In the genomic region with DNA sequence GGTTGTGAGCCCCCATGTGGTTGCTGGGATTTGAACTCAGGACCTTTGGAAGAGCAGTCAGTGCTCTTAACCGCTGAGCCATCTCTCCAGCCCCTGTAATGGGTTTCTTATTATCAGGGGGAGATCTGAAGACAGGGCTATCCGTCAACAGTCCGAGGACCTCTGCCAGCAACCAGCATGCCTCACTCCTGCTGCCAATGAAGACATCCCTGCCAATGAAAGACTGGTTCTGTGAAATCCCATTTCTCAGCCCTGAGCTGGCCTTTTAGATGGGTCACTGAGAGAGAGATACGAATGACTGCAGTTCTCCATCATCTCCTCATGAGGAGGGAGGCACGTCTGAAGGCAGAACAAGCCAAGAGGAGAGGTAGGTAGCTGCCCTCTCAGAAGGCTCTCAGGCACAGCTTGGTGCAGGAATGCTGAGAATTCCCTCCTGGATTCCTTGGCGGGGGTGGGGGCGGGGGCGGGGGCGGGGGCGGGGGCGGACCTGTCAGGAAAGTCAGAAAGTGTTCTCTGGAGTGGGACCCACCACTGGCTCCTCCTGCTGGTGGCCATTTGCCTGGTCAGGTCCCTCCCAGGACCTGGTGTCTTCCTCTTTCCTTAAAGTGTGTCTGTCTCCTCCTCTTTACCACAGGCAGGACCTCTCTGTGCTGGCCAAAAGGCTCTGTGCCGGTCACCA, we compare ENCODE assay signal across 8 mouse cellular contexts. TPM values are rescaled to one million over a fixed set of nuclear protein-coding genes. Genes with fewer than 3 reads are reported as not detected.
DNase-seq lines count a peak whose midpoint lies in the region; ATAC-seq and TF ChIP-seq lines count a peak whose summit lies in the region.
"Had no signal": no experiment of that assay in that cellular context is flagged by ENCODE, and none has a peak within 500 bp of the region (broad histone marks: within the 10 kb centered on the region; RNA-seq: fewer than 3 reads in every experiment).

No protein-coding gene starts in this region.

- H3K36me3 ChIP-seq in intestine, embryonic 14.5 days (ENCODE audit: control insufficient read depth, insufficient read depth, low read length): no peaks in the 10 kb centered on the region
- H3K36me3 ChIP-seq in intestine, embryonic 15.5 days: no peaks in the 10 kb centered on the region
- H3K36me3 ChIP-seq in limb, embryonic 12.5 days: no peaks in the 10 kb centered on the region
- H3K36me3 ChIP-seq: neural tube, embryonic 13.5 days had no signal

- intact Hi-C loops in gastrocnemius, adult 2 months (cut with DNase I): no loop called here

- no peak overlapping the region for H3K27ac ChIP-seq in intestine, embryonic 14.5 days (ENCODE audit: low read depth)
- no peak overlapping the region for H3K27ac ChIP-seq in intestine, embryonic 15.5 days
- 0 out of 2 replicates have a peak overlapping the region, but pooled peaks have one; percentile 24 for H3K27ac ChIP-seq in brown adipose tissue, adult 24 weeks (replicated peaks; ENCODE audit: low read depth, low read length)
- H3K27ac ChIP-seq in limb, embryonic 12.5 days: peak overlapping the region; percentile 47; the same call in 1 of the 2 replicates
- no peak overlapping the region for H3K27ac ChIP-seq in gastrocnemius, adult 2 months
- H3K27ac ChIP-seq: neural tube, embryonic 13.5 days had no signal

- H3K4me3 ChIP-seq in intestine, embryonic 14.5 days (ENCODE audit: low read depth, low read length): no peak overlapping the region
- H3K4me3 ChIP-seq in intestine, embryonic 15.5 days (replicated peaks): no peak overlapping the region
- no peak overlapping the region for H3K4me3 ChIP-seq in brown adipose tissue, adult 24 weeks (ENCODE audit: insufficient read depth, low read depth, low read length)
- H3K4me3 ChIP-seq in limb, embryonic 12.5 days (replicated peaks): no peak overlapping the region
- H3K4me3 ChIP-seq in gastrocnemius, adult 2 months: no peak overlapping the region
- H3K4me3 ChIP-seq: neural tube, embryonic 13.5 days had no signal

- no peaks in the 10 kb centered on the region for H3K27me3 ChIP-seq in intestine, embryonic 14.5 days (replicated peaks; ENCODE audit: control insufficient read depth, insufficient read depth, low read length)
- H3K27me3 ChIP-seq in intestine, embryonic 15.5 days (replicated peaks): no peaks in the 10 kb centered on the region
- H3K27me3 ChIP-seq in limb, embryonic 12.5 days: no peaks in the 10 kb centered on the region
- H3K27me3 ChIP-seq: neural tube, embryonic 13.5 days had no signal

- 0 out of 2 replicates have a peak, but pooled peaks cover 19% of the 10 kb centered on the region for H3K4me1 ChIP-seq in intestine, embryonic 14.5 days (replicated peaks; ENCODE audit: control insufficient read depth, insufficient read depth, low read length)
- peaks cover 21% of the 10 kb centered on the region; the same call in 1 of the 2 replicates for H3K4me1 ChIP-seq in intestine, embryonic 15.5 days (replicated peaks)
- H3K4me1 ChIP-seq in brown adipose tissue, adult 24 weeks (ENCODE audit: control insufficient read depth, insufficient read depth, insufficient read length, low read length): peaks cover 13% of the 10 kb centered on the region
- peaks cover 25% of the 10 kb centered on the region for H3K4me1 ChIP-seq in limb, embryonic 12.5 days (replicated peaks)

- no peak for DNase-seq in intestine, embryonic 14.5 days (ENCODE audit: low spot score)
- no peak for DNase-seq in gastrocnemius, postnatal 10 days
- DNase-seq in gastrocnemius, adult 2 months: no peak

- ATAC-seq in intestine, embryonic 14.5 days (replicated peaks; ENCODE audit: low FRiP score, low TSS enrichment, low read depth): peak; percentile 30; the same call in 1 of the 2 replicates
- no peak; the same call in 1 of the 2 replicates for ATAC-seq in intestine, embryonic 15.5 days
- ATAC-seq in limb, embryonic 12.5 days (ENCODE audit: insufficient number of reproducible peaks, insufficient read depth, low FRiP score, low TSS enrichment, low read depth): no peak
- ATAC-seq in neutrophil, adult 5-6 weeks (ENCODE audit: extremely low read depth, insufficient number of reproducible peaks, low FRiP score, poor library complexity, severe bottlenecking): peak; percentile 25; the same call in 1 of the 2 replicates

- TF ChIP-seq CTCF in gastrocnemius, adult 2 months (IDR thresholded peaks at IDR 0.05): no peak

- H3K9me3 ChIP-seq in intestine, embryonic 14.5 days (ENCODE audit: control insufficient read depth, low read length): no peaks in the 10 kb centered on the region
- H3K9me3 ChIP-seq in intestine, embryonic 15.5 days: no peaks in the 10 kb centered on the region
- H3K9me3 ChIP-seq in limb, embryonic 12.5 days: no peaks in the 10 kb centered on the region
- H3K9me3 ChIP-seq: neural tube, embryonic 13.5 days had no signal

- no peak overlapping the region for H3K4me2 ChIP-seq in intestine, embryonic 14.5 days (ENCODE audit: low read length)
- H3K4me2 ChIP-seq in intestine, embryonic 15.5 days (replicated peaks): no peak overlapping the region
- 0 out of 2 replicates have a peak overlapping the region, but pooled peaks have one; percentile 5 for H3K4me2 ChIP-seq in limb, embryonic 12.5 days
- H3K4me2 ChIP-seq: neural tube, embryonic 13.5 days had no signal

- H3K9ac ChIP-seq in intestine, embryonic 14.5 days (ENCODE audit: low read length): no peak overlapping the region
- H3K9ac ChIP-seq in intestine, embryonic 15.5 days: no peak overlapping the region
- H3K9ac ChIP-seq in limb, embryonic 12.5 days (replicated peaks): no peak overlapping the region
- H3K9ac ChIP-seq: neural tube, embryonic 13.5 days had no signal

- WGBS in intestine, embryonic 14.5 days: 12% methylated on average over 10 of the region's 12 CpGs
- WGBS in intestine, embryonic 15.5 days: 17% methylated on average over 12 of the region's 12 CpGs
- 15% methylated on average over 12 of the region's 12 CpGs for WGBS in limb, embryonic 12.5 days

RNA-seq across cellular contexts. Expression of gene Piezo1, which starts 7.7 kb away (rescaled TPM):
- 17.9 and 21.6 TPM in 2 replicates for polyA plus RNA-seq in intestine, embryonic 14.5 days (2014; fragmentation: Nextera tagmentation; extraction: Ambion mirVana)
- polyA plus RNA-seq in intestine, embryonic 15.5 days (2015; fragmentation: Nextera tagmentation; extraction: Ambion mirVana): 10.8 and 12.2 TPM in 2 replicates
- 14.7 and 20.4 TPM in 2 replicates for polyA plus RNA-seq in brown adipose tissue, adult 24 weeks (2012; ENCODE audit: insufficient read depth, insufficient read length, missing spikeins)
- polyA plus RNA-seq in limb, embryonic 12.5 days (2016; fragmentation: Nextera tagmentation; extraction: Ambion mirVana): 11.9 and 13.9 TPM in 2 replicates
- total RNA-seq in neutrophil, adult 5-6 weeks (2017): 22.1 and 24.4 TPM in 2 replicates
- 10 to 100 TPM; 24.5 to 30.9 TPM for total RNA-seq in gastrocnemius, postnatal 10 days (2021)
- total RNA-seq in gastrocnemius, adult 2 months (2021): 10 to 100 TPM; 11.3 to 25.5 TPM

RNA-seq across cellular contexts. Expression of gene Cdt1, which starts 9.0 kb away (rescaled TPM):
- polyA plus RNA-seq in intestine, embryonic 14.5 days (2014; fragmentation: Nextera tagmentation; extraction: Ambion mirVana): 43.8 and 49.3 TPM in 2 replicates
- polyA plus RNA-seq in intestine, embryonic 15.5 days (2015; fragmentation: Nextera tagmentation; extraction: Ambion mirVana): 40.3 and 41.8 TPM in 2 replicates
- 0.48 and 0.58 TPM in 2 replicates for polyA plus RNA-seq in brown adipose tissue, adult 24 weeks (2012; ENCODE audit: insufficient read depth, insufficient read length, missing spikeins)
- polyA plus RNA-seq in limb, embryonic 12.5 days (2016; fragmentation: Nextera tagmentation; extraction: Ambion mirVana): 52.3 and 52.7 TPM in 2 replicates
- total RNA-seq in neutrophil, adult 5-6 weeks (2017): 29.8 and 30.4 TPM in 2 replicates
- total RNA-seq in gastrocnemius, postnatal 10 days (2021): 1 to 10 TPM; 5.8 to 8.1 TPM
- total RNA-seq in gastrocnemius, adult 2 months (2021): 1 to 10 TPM in 1 of 2 experiments, under 1 TPM in 1; 0.78 to 1.5 TPM

RNA-seq across cellular contexts. Expression of gene Aprt, which starts 17.9 kb away (rescaled TPM):
- polyA plus RNA-seq in intestine, embryonic 14.5 days (2014; fragmentation: Nextera tagmentation; extraction: Ambion mirVana): 580 and 583 TPM in 2 replicates
- polyA plus RNA-seq in intestine, embryonic 15.5 days (2015; fragmentation: Nextera tagmentation; extraction: Ambion mirVana): 545 and 612 TPM in 2 replicates
- polyA plus RNA-seq in brown adipose tissue, adult 24 weeks (2012; ENCODE audit: insufficient read depth, insufficient read length, missing spikeins): 17.3 and 19.4 TPM in 2 replicates
- polyA plus RNA-seq in limb, embryonic 12.5 days (2016; fragmentation: Nextera tagmentation; extraction: Ambion mirVana): 299 and 305 TPM in 2 replicates
- total RNA-seq in neutrophil, adult 5-6 weeks (2017): 26.4 and 42.6 TPM in 2 replicates
- 10 to 100 TPM; 41.4 to 45.2 TPM for total RNA-seq in gastrocnemius, postnatal 10 days (2021)
- total RNA-seq in gastrocnemius, adult 2 months (2021): 10 to 100 TPM; 40.5 to 44.8 TPM

RNA-seq across cellular contexts. Expression of gene Galns, which starts 52.5 kb away (rescaled TPM):
- 12.2 and 13.8 TPM in 2 replicates for polyA plus RNA-seq in intestine, embryonic 14.5 days (2014; fragmentation: Nextera tagmentation; extraction: Ambion mirVana)
- 17.1 and 18.8 TPM in 2 replicates for polyA plus RNA-seq in intestine, embryonic 15.5 days (2015; fragmentation: Nextera tagmentation; extraction: Ambion mirVana)
- polyA plus RNA-seq in brown adipose tissue, adult 24 weeks (2012; ENCODE audit: insufficient read depth, insufficient read length, missing spikeins): 1.9 and 2.7 TPM in 2 replicates
- polyA plus RNA-seq in limb, embryonic 12.5 days (2016; fragmentation: Nextera tagmentation; extraction: Ambion mirVana): 5.9 and 8.4 TPM in 2 replicates
- total RNA-seq in neutrophil, adult 5-6 weeks (2017): 11.2 and 17.1 TPM in 2 replicates
- total RNA-seq in gastrocnemius, postnatal 10 days (2021): 1 to 10 TPM; 4.5 to 7.4 TPM
- 1 to 10 TPM; 1.0 to 1.1 TPM for total RNA-seq in gastrocnemius, adult 2 months (2021)

RNA-seq across cellular contexts. Expression of gene Trappc2l, which starts 52.6 kb away (rescaled TPM):
- 67.3 and 71.8 TPM in 2 replicates for polyA plus RNA-seq in intestine, embryonic 14.5 days (2014; fragmentation: Nextera tagmentation; extraction: Ambion mirVana)
- polyA plus RNA-seq in intestine, embryonic 15.5 days (2015; fragmentation: Nextera tagmentation; extraction: Ambion mirVana): 58.0 and 76.0 TPM in 2 replicates
- polyA plus RNA-seq in brown adipose tissue, adult 24 weeks (2012; ENCODE audit: insufficient read depth, insufficient read length, missing spikeins): 81.0 and 89.0 TPM in 2 replicates
- 39.0 and 48.0 TPM in 2 replicates for polyA plus RNA-seq in limb, embryonic 12.5 days (2016; fragmentation: Nextera tagmentation; extraction: Ambion mirVana)
- 18.3 and 23.7 TPM in 2 replicates for total RNA-seq in neutrophil, adult 5-6 weeks (2017)
- 10 to 100 TPM; 52.7 to 52.8 TPM for total RNA-seq in gastrocnemius, postnatal 10 days (2021)
- 10 to 100 TPM; 39.3 to 45.5 TPM for total RNA-seq in gastrocnemius, adult 2 months (2021)

Comparison
In these comparisons a context has a peak if more than half of its experiments do, and no peak if none do; other contexts are left out.
1. ATAC-seq: peak in intestine, embryonic 14.5 days (single experiment) and neutrophil, adult 5-6 weeks (single experiment); none in intestine, embryonic 15.5 days (single experiment) and limb, embryonic 12.5 days (single experiment).
2. H3K27ac ChIP-seq: peak in brown adipose tissue, adult 24 weeks (single experiment) and limb, embryonic 12.5 days (single experiment); none in intestine, embryonic 14.5 days (single experiment), intestine, embryonic 15.5 days (single experiment) and gastrocnemius, adult 2 months (single experiment).
3. RNA of gene Cdt1, which starts 9.0 kb away (polyA plus RNA-seq): 52.3 to 52.7 TPM in limb, embryonic 12.5 days, 43.8 to 49.3 TPM in intestine, embryonic 14.5 days and 40.3 to 41.8 TPM in intestine, embryonic 15.5 days; 0.48 to 0.58 TPM in brown adipose tissue, adult 24 weeks; every median in the first group is over 10 times any median in the second.
4. RNA of gene Aprt, which starts 17.9 kb away (polyA plus RNA-seq): 580 to 583 TPM in intestine, embryonic 14.5 days, 545 to 612 TPM in intestine, embryonic 15.5 days and 299 to 305 TPM in limb, embryonic 12.5 days; 17.3 to 19.4 TPM in brown adipose tissue, adult 24 weeks; every median in the first group is over 10 times any median in the second.